Mouse (Mus musculus): Measurements from ENCODE around the gene Ugt1a9.

GRCm38 (mm10) chr1:88220336-88220735 lies 149.7 kb downstream of the Ugt1a9 start:
- TF ChIP-seq EP300 (optimal IDR thresholded peaks at IDR 0.05) (no peak), CTCF (IDR thresholded peaks at IDR 0.05; ENCODE audit: low read depth) (no peak)

Measured in stomach, postnatal 0 days (tissue).